Mouse (Mus musculus) cerebellum, adult 2 months (tissue): ENCODE data around the gene Wdfy3. TPM values are rescaled to one million over a fixed set of nuclear protein-coding genes. Genes with fewer than 3 reads are reported as not detected.
A peak's percentile ranks its signal among the peaks of the same experiment; 100 is the strongest.

Experiments used
- DNase-seq, 2 experiments: peaks; one replicate each; pipeline ENCODE4 v3.0.0; 2021
- H3K27ac ChIP-seq: fragments of 200-500 bp; 2 replicates; pipeline ENCODE4 v1.5.1; 2012; ENCODE audit warnings: low read length, control low read depth, inconsistent platforms; ENCODE audit not compliant: insufficient read depth
- H3K27me3 ChIP-seq: fragments of 200-500 bp; 2 replicates; pipeline ENCODE4 v1.6.1; 2012; ENCODE audit warnings: inconsistent platforms, mild to moderate bottlenecking, low read length, moderate library complexity; ENCODE audit not compliant: control insufficient read depth, insufficient read depth
- H3K4me1 ChIP-seq: fragments of 200-500 bp; 2 replicates; pipeline ENCODE4 v1.6.1; 2011; ENCODE audit warnings: low read length; ENCODE audit not compliant: control insufficient read depth, insufficient read depth
- H3K4me3 ChIP-seq: fragments of 200-500 bp; replicated peaks from 2 replicates; pipeline ENCODE3; 2011; ENCODE audit warnings: mild to moderate bottlenecking, low read depth, low read length, control low read depth; ENCODE audit not compliant: insufficient read depth
- CTCF ChIP-seq: fragments of 200-500 bp; IDR thresholded peaks from 2 replicates; pipeline ENCODE4 v1.5.1; 2011; ENCODE audit warnings: low read depth, mild to moderate bottlenecking, control low read depth, low read length, moderate library complexity, borderline replicate concordance; ENCODE audit not compliant: insufficient read depth
- POLR2A ChIP-seq: fragments of 200-500 bp; IDR thresholded peaks from 2 replicates; pipeline ENCODE4 v1.6.1; 2011; ENCODE audit warnings: low read length, control low read depth, borderline replicate concordance; ENCODE audit not compliant: insufficient read depth
- WGBS: fragments of 180-500 bp; shearing (Covaris S2); methylation state at CpG from one replicate; pipeline ENCODE4 v1.1.7; 2018; 5-methylcytosine and 5-hydroxymethylcytosine counted together
- polyA plus RNA-seq: library from polyadenylated mRNA; depleted of rRNA; stranded (reverse); fragments of >200 nt; gene quantifications from 2 replicates; pipeline ENCODE4 v1.2.3, GENCODE M21; 2012

Gene Wdfy3
- polyA plus RNA-seq, 1 experiment: 75.4 TPM

- TF ChIP-seq CTCF (no peak), POLR2A (peak; percentile 36; the same call in 1 of the 2 replicates)
- 13% methylated on average over 11 of the region's 11 CpGs for WGBS
- peak overlapping the region; percentile 86 for H3K27ac ChIP-seq
- H3K4me3 ChIP-seq: no peak overlapping the region
- DNase-seq: peak; percentile 94 to 97
- peaks cover 46% of the 10 kb centered on the region for H3K4me1 ChIP-seq
- H3K27me3 ChIP-seq: no peaks in the 10 kb centered on the region
Measured at GRCm38 (mm10) chr5:101896784-101897183, 172.9 kb downstream of the Wdfy3 start.

GRCm38 (mm10) chr5:101895717-101896645 is 173.7 kb downstream of the Wdfy3 start:
- TF ChIP-seq CTCF: no peak
- 28% methylated on average over 18 of the region's 18 CpGs for WGBS

GRCm38 (mm10) chr5:101895119-101895518 is 174.6 kb downstream of the Wdfy3 start:
- peak overlapping the region; percentile 78 for H3K27ac ChIP-seq
- no peak overlapping the region for H3K4me3 ChIP-seq
- DNase-seq: peak; percentile 49 to 63
- WGBS: 52% methylated on average over 11 of the region's 11 CpGs
- H3K4me1 ChIP-seq: peaks cover 49% of the 10 kb centered on the region
- TF ChIP-seq CTCF (no peak), POLR2A (no peak)
- H3K27me3 ChIP-seq: no peaks in the 10 kb centered on the region

More at GRCm38 (mm10) chr5:101895717-101896645, 173.7 kb downstream of the Wdfy3 start:
- DNase-seq: peak; percentile 57 to 65
- Histone ChIP-seq H3K27ac (peak overlapping the region; percentile 86), H3K27me3 (no peaks in the 10 kb centered on the region), H3K4me1 (peaks cover 52% of the 10 kb centered on the region), H3K4me3 (no peak overlapping the region)

GRCm38 (mm10) chr5:101893820-101894515 is 175.8 kb downstream of the Wdfy3 start:
- H3K27ac ChIP-seq: peak overlapping the region; percentile 75
- WGBS: 33% methylated on average over 13 of the region's 13 CpGs
- peak; percentile 68 to 74 for DNase-seq

GRCm38 (mm10) chr5:101891694-101892416 is 177.9 kb downstream of the Wdfy3 start:
- peak overlapping the region; percentile 68 for H3K27ac ChIP-seq
- 48% methylated on average over 6 of the region's 6 CpGs for WGBS
- 0 out of 2 replicates have a peak, but pooled peaks have one; percentile 8 for TF ChIP-seq CTCF
- TF ChIP-seq POLR2A: no peak
- peak; percentile 56 to 77 for DNase-seq
- no peak overlapping the region for H3K4me3 ChIP-seq
- no peaks in the 10 kb centered on the region for H3K27me3 ChIP-seq
- peaks cover 42% of the 10 kb centered on the region for H3K4me1 ChIP-seq

More at GRCm38 (mm10) chr5:101893820-101894515, 175.8 kb downstream of the Wdfy3 start:
- no peak overlapping the region for H3K4me3 ChIP-seq
- H3K27me3 ChIP-seq: no peaks in the 10 kb centered on the region
- peaks cover 46% of the 10 kb centered on the region for H3K4me1 ChIP-seq
- no peak for TF ChIP-seq POLR2A
- TF ChIP-seq CTCF: peak; percentile 76

- DNase-seq: no peak
- no peak for TF ChIP-seq POLR2A
- TF ChIP-seq CTCF: no peak
- Histone ChIP-seq H3K27ac (no peak overlapping the region; the same call in 1 of the 2 replicates), H3K4me3 (no peak overlapping the region), H3K27me3 (no peaks in the 10 kb centered on the region), H3K4me1 (peaks cover 12% of the 10 kb centered on the region)
- WGBS: 96% methylated on average over 19 of the region's 19 CpGs
Measured at GRCm38 (mm10) chr5:101887989-101888388, 181.7 kb downstream of the Wdfy3 start.

GRCm38 (mm10) chr5:101885039-101885438 is 184.7 kb downstream of the Wdfy3 start:
- peaks cover 13% of the 10 kb centered on the region for H3K4me1 ChIP-seq
- H3K27me3 ChIP-seq: no peaks in the 10 kb centered on the region
- WGBS: 86% methylated on average over 12 of the region's 12 CpGs

More at GRCm38 (mm10) chr5:101885039-101885438, 184.7 kb downstream of the Wdfy3 start:
- no peak overlapping the region for H3K4me3 ChIP-seq
- TF ChIP-seq POLR2A: no peak
- TF ChIP-seq CTCF: no peak
- no peak for DNase-seq
- no peak overlapping the region for H3K27ac ChIP-seq
